Mouse (Mus musculus) intestine, embryonic 16.5 days (tissue): Measurements from ENCODE around the gene 6430628N08Rik. TPM values are rescaled to one million over a fixed set of nuclear protein-coding genes. Genes with fewer than 3 reads are reported as not detected.

Source experiments
- ATAC-seq: fragments of 200-750 bp; cut with Nextera tagmentation; 2 replicates; pipeline ENCODE4 v1.8.0; 2017; ENCODE audit warnings: moderate TSS enrichment, moderate library complexity
- H3K27ac ChIP-seq: fragments of 300-500 bp; sonication (generic); 2 replicates; pipeline ENCODE4 v1.5.1; 2014; ENCODE audit warnings: mild to moderate bottlenecking, low read length
- H3K27me3 ChIP-seq: fragments of 300-500 bp; sonication (generic); replicated peaks from 2 replicates; pipeline ENCODE4 v1.6.1; 2014; ENCODE audit warnings: low read length, control low read depth, mixed read lengths; ENCODE audit not compliant: control insufficient read depth, insufficient read depth
- H3K36me3 ChIP-seq: fragments of 300-500 bp; sonication (generic); 2 replicates; pipeline ENCODE4 v1.6.1; 2014; ENCODE audit warnings: low read length, control low read depth; ENCODE audit not compliant: control insufficient read depth, insufficient read depth
- H3K4me1 ChIP-seq: fragments of 300-500 bp; sonication (generic); 2 replicates; pipeline ENCODE4 v1.6.1; 2014; ENCODE audit warnings: low read length, control low read depth, mixed read lengths; ENCODE audit not compliant: control insufficient read depth, insufficient read depth
- H3K4me2 ChIP-seq: fragments of 300-500 bp; sonication (generic); 2 replicates; pipeline ENCODE4 v1.6.1; 2014; ENCODE audit warnings: low read depth, low read length, control low read depth
- H3K4me3 ChIP-seq: fragments of 300-500 bp; sonication (generic); 2 replicates; pipeline ENCODE4 v1.5.1; 2014; ENCODE audit warnings: mild to moderate bottlenecking, low read length
- H3K9ac ChIP-seq: fragments of 300-500 bp; sonication (generic); 2 replicates; pipeline ENCODE4 v1.6.1; 2014; ENCODE audit warnings: low read depth, low read length
- H3K9me3 ChIP-seq: fragments of 300-500 bp; sonication (generic); 2 replicates; pipeline ENCODE4 v1.6.1; 2016; ENCODE audit warnings: low read length, control low read depth; ENCODE audit not compliant: control insufficient read depth
- WGBS: fragments of 180-500 bp; shearing (Covaris S2); extraction: QIAGEN DNeasy Blood & Tissue Kit; methylation state at CpG from one replicate; pipeline ENCODE4 v1.1.7; 2014; 5-methylcytosine and 5-hydroxymethylcytosine counted together
- polyA plus RNA-seq: library from polyadenylated mRNA; unstranded; fragments of >200 nt; fragmentation: Nextera tagmentation; extraction: Ambion mirVana; gene quantifications from 2 replicates; pipeline ENCODE4 v1.2.1, GENCODE M21; 2015

Gene 6430628N08Rik
- polyA plus RNA-seq, 1 experiment from 2014 or later: not detected

DNA sequence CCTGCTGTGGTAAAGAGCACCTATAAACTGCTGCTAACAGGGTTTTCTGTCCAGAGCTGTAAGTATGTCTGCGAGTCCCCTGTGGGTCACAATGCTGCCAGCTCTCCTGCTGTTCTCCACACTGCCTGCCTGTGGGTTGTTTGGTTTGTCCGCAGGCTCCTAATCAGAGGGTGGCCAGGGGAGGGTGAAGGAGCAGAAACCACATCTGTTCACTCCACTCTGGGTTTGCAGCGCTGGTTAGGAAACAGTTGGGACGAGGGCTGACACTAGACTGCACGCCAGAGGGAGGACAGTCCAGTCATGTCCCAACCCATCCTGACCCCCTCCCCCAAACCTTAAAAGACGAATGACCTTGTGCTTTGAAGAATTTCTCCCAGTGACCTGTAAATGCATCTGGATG is 35.4 kb upstream of the 6430628N08Rik start:
- Histone ChIP-seq H3K4me3 (no peak overlapping the region), H3K4me2 (no peak overlapping the region), H3K36me3 (peaks cover 7% of the 10 kb centered on the region), H3K27ac (no peak overlapping the region), H3K27me3 (no peaks in the 10 kb centered on the region), H3K9ac (no peak overlapping the region), H3K9me3 (no peaks in the 10 kb centered on the region), H3K4me1 (no peaks in the 10 kb centered on the region)
- ATAC-seq: no peak
- WGBS: 60% methylated on average over 6 of the region's 6 CpGs

DNA sequence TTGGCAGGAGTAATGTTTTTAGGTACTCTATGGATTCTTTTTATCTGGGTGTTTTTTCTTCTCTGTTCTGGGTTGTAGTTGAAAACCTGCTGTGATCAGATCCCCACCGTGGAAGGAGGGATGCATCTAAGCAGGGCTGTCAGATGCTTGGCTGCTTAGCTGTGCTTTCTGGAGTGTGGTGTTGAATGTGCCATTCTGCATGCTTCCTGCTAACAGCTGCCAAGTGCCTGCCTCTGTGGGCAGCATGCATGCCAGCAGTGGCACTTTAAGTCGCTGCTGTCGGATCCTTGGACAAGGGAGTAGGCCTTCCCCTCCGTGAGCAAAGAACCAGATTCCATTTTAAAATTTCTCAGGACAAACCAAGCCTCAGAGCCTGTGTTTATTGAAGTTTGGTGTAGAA is 34.9 kb upstream of the 6430628N08Rik start:
- no peak for ATAC-seq
- H3K4me3 ChIP-seq: no peak overlapping the region
- 69% methylated on average over 4 of the region's 4 CpGs for WGBS
- no peak overlapping the region for H3K9ac ChIP-seq
- no peaks in the 10 kb centered on the region for H3K4me1 ChIP-seq
- H3K27me3 ChIP-seq: no peaks in the 10 kb centered on the region
- H3K27ac ChIP-seq: no peak overlapping the region
- H3K36me3 ChIP-seq: peaks cover 7% of the 10 kb centered on the region
- no peak overlapping the region for H3K4me2 ChIP-seq
- no peaks in the 10 kb centered on the region for H3K9me3 ChIP-seq

DNA sequence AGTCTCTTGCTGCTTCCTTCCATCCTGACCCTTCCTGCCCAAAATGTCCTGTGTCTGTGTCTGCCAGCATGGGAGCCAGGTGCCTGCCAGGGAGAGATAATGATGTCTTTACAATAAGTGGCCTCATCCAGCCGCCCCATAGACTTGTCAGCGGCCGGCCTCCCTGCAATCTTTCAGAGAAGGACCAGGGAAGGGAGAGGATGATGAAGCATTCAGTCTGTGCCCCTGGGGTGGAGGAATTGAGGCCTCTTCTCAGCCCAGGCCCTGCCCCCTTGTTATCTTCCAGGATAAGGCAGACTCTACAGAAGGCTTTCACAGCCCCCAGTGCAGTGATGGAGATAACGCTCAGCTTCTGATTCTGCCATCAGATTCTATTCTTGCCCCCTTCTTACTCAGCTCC is 34.2 kb upstream of the 6430628N08Rik start:
- Histone ChIP-seq H3K4me2 (no peak overlapping the region), H3K9me3 (no peaks in the 10 kb centered on the region), H3K4me1 (no peaks in the 10 kb centered on the region), H3K27ac (no peak overlapping the region), H3K27me3 (no peaks in the 10 kb centered on the region), H3K36me3 (peaks cover 7% of the 10 kb centered on the region), H3K4me3 (no peak overlapping the region), H3K9ac (no peak overlapping the region)
- 67% methylated on average over 4 of the region's 4 CpGs for WGBS
- ATAC-seq: peak; percentile 53; the same call in 1 of the 2 replicates

DNA sequence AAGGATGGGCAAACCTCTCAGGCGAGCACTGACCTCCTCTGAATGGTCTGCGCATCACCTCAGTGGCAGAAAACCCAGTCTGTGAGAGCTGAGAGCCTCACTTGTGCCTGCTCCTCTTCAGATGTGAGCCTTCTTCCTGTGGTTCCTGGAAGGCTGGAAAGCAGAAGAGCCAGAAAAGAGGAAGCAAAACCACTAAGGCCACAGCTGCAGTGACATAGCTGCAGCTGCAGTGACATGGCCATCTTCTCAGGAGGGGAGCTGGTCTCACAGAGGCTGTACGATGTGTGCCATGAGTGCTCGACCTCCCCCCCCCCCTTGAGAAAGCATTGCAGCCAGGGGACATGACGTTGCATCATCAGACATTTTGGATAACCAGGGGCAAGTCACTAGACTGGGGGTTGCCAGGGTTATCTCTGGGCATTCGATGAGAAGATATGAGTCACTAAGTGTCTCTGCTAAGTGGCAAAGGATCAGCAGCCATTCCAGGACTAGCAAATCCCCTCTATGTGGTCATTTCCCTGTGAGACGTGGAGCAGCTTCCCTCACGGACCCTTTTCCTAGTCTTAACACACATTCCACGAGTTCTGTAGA is 33.1 kb upstream of the 6430628N08Rik start:
- no peak overlapping the region for H3K4me3 ChIP-seq
- no peaks in the 10 kb centered on the region for H3K4me1 ChIP-seq
- H3K36me3 ChIP-seq: peaks cover 7% of the 10 kb centered on the region; the same call in 1 of the 2 replicates
- 82% methylated on average over 9 of the region's 9 CpGs for WGBS
- no peak for ATAC-seq
- H3K27me3 ChIP-seq: no peaks in the 10 kb centered on the region
- no peak overlapping the region for H3K27ac ChIP-seq
- H3K9ac ChIP-seq: no peak overlapping the region
- no peaks in the 10 kb centered on the region for H3K9me3 ChIP-seq
- H3K4me2 ChIP-seq: no peak overlapping the region

DNA sequence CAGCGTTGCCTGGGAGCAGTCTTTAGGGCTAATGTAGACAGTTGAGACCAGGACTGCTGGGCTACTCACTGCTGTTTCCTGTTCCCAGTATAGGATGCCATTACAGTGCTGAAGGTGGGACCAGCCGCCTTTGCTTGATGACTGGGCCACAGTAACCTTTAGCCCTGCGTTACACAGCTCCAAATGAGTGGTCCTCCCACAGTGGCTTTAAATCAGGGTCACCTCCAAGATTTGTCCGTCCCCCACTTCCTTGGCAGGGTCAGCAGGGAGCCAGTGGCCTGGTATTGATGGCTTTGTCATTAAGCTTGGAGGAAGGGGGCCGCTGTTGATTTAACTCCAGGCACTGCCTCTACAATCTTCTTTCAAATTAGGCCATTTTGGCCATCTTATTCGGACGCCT is 27.1 kb upstream of the 6430628N08Rik start:
- Histone ChIP-seq H3K27ac (no peak overlapping the region), H3K4me2 (no peak overlapping the region), H3K9ac (no peak overlapping the region), H3K4me1 (no peaks in the 10 kb centered on the region), H3K27me3 (no peaks in the 10 kb centered on the region), H3K4me3 (no peak overlapping the region), H3K36me3 (peaks cover 5% of the 10 kb centered on the region; the same call in 1 of the 2 replicates), H3K9me3 (no peaks in the 10 kb centered on the region)
- 64% methylated on average over 7 of the region's 7 CpGs for whole genome bisulfite sequencing
- ATAC-seq: no peak

DNA sequence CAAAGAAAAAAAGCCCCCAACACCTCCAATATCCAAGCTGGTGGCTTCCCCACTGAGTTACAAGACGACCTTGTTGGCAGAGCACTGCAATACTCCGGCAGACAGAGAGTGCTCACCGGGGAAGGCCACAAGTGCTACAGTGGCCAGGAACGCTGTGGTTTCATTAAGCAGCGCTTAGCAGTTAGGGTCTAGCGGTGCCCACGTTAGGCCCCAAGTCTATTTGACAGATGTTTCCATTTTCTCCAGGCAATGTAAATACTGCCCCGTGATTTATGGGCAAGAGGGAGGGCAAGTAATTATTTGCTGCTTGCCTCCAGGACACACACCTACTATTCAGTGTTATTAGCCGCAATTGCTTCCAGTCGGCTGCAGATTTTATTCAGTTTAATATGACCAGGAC is 26.6 kb upstream of the 6430628N08Rik start:
- no peaks in the 10 kb centered on the region for H3K9me3 ChIP-seq
- no peak overlapping the region for H3K4me3 ChIP-seq
- no peak overlapping the region for H3K27ac ChIP-seq
- peaks cover 5% of the 10 kb centered on the region; the same call in 1 of the 2 replicates for H3K36me3 ChIP-seq
- no peaks in the 10 kb centered on the region for H3K27me3 ChIP-seq
- ATAC-seq: no peak
- no peak overlapping the region for H3K9ac ChIP-seq
- WGBS: 28% methylated on average over 10 of the region's 10 CpGs
- no peak overlapping the region for H3K4me2 ChIP-seq
- H3K4me1 ChIP-seq: no peaks in the 10 kb centered on the region

DNA sequence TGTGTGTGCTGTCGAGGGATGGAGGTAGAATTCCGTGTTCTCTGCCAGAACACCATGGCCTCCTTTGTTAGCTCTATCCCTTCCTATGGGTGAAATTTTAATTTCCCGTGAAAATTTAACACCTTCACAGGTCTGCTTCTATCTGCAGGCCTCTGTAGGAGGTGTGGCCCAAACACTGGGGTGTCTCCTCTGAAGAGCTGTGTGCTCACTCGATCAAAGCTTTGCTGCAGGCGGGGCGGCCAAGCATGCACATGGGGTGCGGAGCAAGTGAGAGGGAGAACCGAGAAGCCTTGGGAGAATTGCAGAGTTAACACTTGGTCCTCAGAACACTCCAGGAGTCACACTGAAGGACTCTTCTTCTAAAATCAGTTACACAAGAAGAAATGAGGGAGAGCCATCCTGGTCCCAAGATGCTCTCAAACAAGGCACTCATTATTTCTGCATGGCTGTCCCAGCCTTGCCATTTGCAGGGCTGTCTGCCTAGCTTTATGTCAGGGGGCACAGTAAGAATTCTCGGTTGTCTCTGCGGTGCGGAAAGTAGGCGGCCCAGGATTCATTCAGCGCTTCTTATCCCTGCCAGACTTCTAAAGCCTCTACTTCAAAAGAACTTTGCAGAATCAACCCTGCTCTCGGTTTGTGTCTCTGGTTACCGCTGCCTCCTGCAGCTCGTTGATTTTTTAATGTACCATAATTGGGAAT is 20.8 kb upstream of the 6430628N08Rik start:
- H3K9ac ChIP-seq: no peak overlapping the region
- no peak overlapping the region for H3K4me3 ChIP-seq
- 46% methylated on average over 16 of the region's 16 CpGs for WGBS
- H3K4me1 ChIP-seq: no peaks in the 10 kb centered on the region
- H3K4me2 ChIP-seq: no peak overlapping the region
- ATAC-seq: no peak
- H3K27me3 ChIP-seq: no peaks in the 10 kb centered on the region
- H3K36me3 ChIP-seq: 0 out of 2 replicates have a peak, but pooled peaks cover 3% of the 10 kb centered on the region
- H3K9me3 ChIP-seq: no peaks in the 10 kb centered on the region
- H3K27ac ChIP-seq: no peak overlapping the region

DNA sequence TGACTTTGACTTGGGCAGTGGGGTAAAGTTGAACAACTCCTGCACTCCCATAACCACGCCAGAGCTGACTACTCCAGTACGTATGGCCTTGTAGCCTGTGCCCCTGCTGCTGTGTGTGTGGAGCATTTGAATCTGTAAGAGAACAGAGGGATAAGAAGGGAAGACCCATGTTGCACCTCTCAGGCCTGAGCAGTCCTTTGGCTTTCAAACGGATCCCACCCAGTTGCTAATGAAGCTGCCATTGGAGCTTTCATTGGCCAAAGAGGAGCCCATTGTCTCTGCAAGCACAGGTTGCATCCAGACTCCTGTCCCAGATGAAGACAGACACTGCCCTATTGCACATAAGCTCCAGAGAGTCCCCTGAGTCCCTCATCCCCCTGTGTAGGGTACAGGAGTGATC is 17.2 kb upstream of the 6430628N08Rik start:
- H3K27ac ChIP-seq: no peak overlapping the region
- H3K4me2 ChIP-seq: no peak overlapping the region
- no peak overlapping the region for H3K4me3 ChIP-seq
- peaks cover 10% of the 10 kb centered on the region; the same call in 1 of the 2 replicates for H3K36me3 ChIP-seq
- H3K27me3 ChIP-seq: no peaks in the 10 kb centered on the region
- WGBS: 83% methylated on average over 3 of the region's 3 CpGs
- no peak overlapping the region for H3K9ac ChIP-seq
- no peaks in the 10 kb centered on the region for H3K4me1 ChIP-seq
- ATAC-seq: no peak
- no peaks in the 10 kb centered on the region for H3K9me3 ChIP-seq

DNA sequence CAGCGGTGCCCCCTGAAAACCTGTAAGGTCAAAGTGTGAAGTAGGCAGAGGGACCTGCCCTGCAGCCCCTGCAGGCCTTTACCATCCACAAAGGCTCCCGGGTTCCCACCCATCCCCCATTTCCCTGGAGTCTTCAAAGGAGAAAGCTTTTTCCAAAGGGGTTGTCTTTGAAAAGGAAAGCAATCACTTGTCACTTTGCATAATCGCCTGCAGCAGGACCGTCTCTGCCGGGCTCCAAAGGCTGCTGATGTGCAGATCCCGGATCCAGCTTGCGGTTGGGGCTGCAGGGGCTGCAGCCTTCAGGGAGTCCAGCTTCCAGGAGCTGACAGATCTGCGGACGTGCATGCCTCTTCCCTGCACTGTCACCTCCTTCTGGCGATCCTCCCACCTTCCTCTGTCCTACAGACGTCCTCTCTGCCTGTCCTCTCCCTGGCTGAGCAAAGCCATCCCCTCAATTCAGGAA is 12.2 kb upstream of the 6430628N08Rik start:
- Histone ChIP-seq H3K4me1 (no peaks in the 10 kb centered on the region), H3K27ac (no peak overlapping the region), H3K9me3 (no peaks in the 10 kb centered on the region), H3K9ac (no peak overlapping the region; the same call in 1 of the 2 replicates), H3K27me3 (no peaks in the 10 kb centered on the region), H3K4me2 (no peak overlapping the region), H3K4me3 (no peak overlapping the region), H3K36me3 (peaks cover 7% of the 10 kb centered on the region; the same call in 1 of the 2 replicates)
- WGBS: 17% methylated on average over 11 of the region's 11 CpGs
- no peak for ATAC-seq
